Mouse (Mus musculus) liver, adult 2 months (tissue): Measurements from ENCODE around the gene Ucn. TPM values are rescaled to one million over a fixed set of nuclear protein-coding genes. Genes with fewer than 3 reads are reported as not detected.
A peak's percentile ranks its signal among the peaks of the same experiment; 100 is the strongest.

ENCODE experiments used
- DNase-seq: peaks from one replicate; pipeline ENCODE4 v3.0.0-alpha.2; 2011; ENCODE audit warnings: low read depth, low spot score; ENCODE audit errors: extremely low read depth
- H3K27ac ChIP-seq: fragments of 200-500 bp; replicated peaks from 2 replicates; pipeline ENCODE4 v1.5.1; 2012; ENCODE audit warnings: low read depth, mild to moderate bottlenecking, control low read depth, inconsistent platforms, low read length; ENCODE audit not compliant: insufficient read depth
- H3K27me3 ChIP-seq: fragments of 200-500 bp; 2 replicates; pipeline ENCODE4 v1.6.1; 2012; ENCODE audit warnings: mild to moderate bottlenecking, moderate library complexity, low read length, inconsistent platforms; ENCODE audit not compliant: control insufficient read depth, insufficient read depth
- H3K36me3 ChIP-seq: fragments of 200-500 bp; 2 replicates; pipeline ENCODE4 v1.6.1; 2012; ENCODE audit warnings: low read length, inconsistent platforms; ENCODE audit not compliant: control insufficient read depth, insufficient read depth
- H3K4me1 ChIP-seq: fragments of 200-500 bp; 2 replicates; pipeline ENCODE4 v1.6.1; 2011; ENCODE audit warnings: low read length; ENCODE audit not compliant: control insufficient read depth, insufficient read depth
- H3K4me3 ChIP-seq: fragments of 200-500 bp; 2 replicates; pipeline ENCODE4 v1.5.1; 2011; ENCODE audit warnings: low read depth, mild to moderate bottlenecking, control low read depth, low read length, moderate library complexity; ENCODE audit not compliant: insufficient read depth
- H3K79me2 ChIP-seq: fragments of 200-500 bp; 2 replicates; pipeline ENCODE4 v1.6.1; 2012; ENCODE audit warnings: inconsistent platforms, mild to moderate bottlenecking, low read length, moderate library complexity; ENCODE audit not compliant: control insufficient read depth, insufficient read depth
- H3K9ac ChIP-seq: fragments of 200-500 bp; 2 replicates; pipeline ENCODE4 v1.6.1; 2012; ENCODE audit warnings: low read depth, mild to moderate bottlenecking, control low read depth, inconsistent platforms, low read length
- CTCF ChIP-seq: fragments of 200-500 bp; IDR thresholded peaks from 2 replicates; pipeline ENCODE4 v1.5.1; 2011; ENCODE audit warnings: low read depth, low read length, control low read depth
- POLR2A ChIP-seq: fragments of 200-500 bp; IDR thresholded peaks from 2 replicates; pipeline ENCODE4 v1.6.1; 2011; ENCODE audit warnings: low read length, control low read depth; ENCODE audit not compliant: insufficient read depth; ENCODE audit errors: extremely low read depth
- WGBS: fragments of 180-500 bp; shearing (Covaris S2); methylation state at CpG from one replicate; pipeline ENCODE4 v1.1.7; 2018; 5-methylcytosine and 5-hydroxymethylcytosine counted together
- polyA plus RNA-seq: library from polyadenylated mRNA; depleted of rRNA; stranded (reverse); fragments of >200 nt; gene quantifications from 2 replicates; pipeline ENCODE4 v1.2.3, GENCODE M21; 2012
- total RNA-seq: library from RNA; depleted of rRNA; stranded (reverse); fragments of >200 nt; gene quantifications from 2 replicates; pipeline ENCODE4 v1.2.3, GENCODE M21; 2014

Gene Ucn
- total and polyA plus RNA-seq, 2 experiments: not detected

GRCm38 (mm10) chr5:31149781-31150180 is 11.2 kb upstream of the Ucn start:
- DNase-seq: peak; percentile 13
- TF ChIP-seq POLR2A: no peak
- no peak for TF ChIP-seq CTCF
- H3K9ac ChIP-seq: no peak overlapping the region
- H3K27ac ChIP-seq: no peak overlapping the region
- H3K79me2 ChIP-seq: no peaks in the 10 kb centered on the region
- H3K4me3 ChIP-seq: no peak overlapping the region
- H3K27me3 ChIP-seq: no peaks in the 10 kb centered on the region
- H3K4me1 ChIP-seq: peaks cover 7% of the 10 kb centered on the region; the same call in 1 of the 2 replicates
- H3K36me3 ChIP-seq: peaks cover 3% of the 10 kb centered on the region; the same call in 1 of the 2 replicates
- 57% methylated on average over 4 of the region's 4 CpGs for WGBS

GRCm38 (mm10) chr5:31138968-31139425 is 368 bp upstream of the Ucn start:
- DNase-seq: no peak
- Histone ChIP-seq H3K36me3 (peaks cover 8% of the 10 kb centered on the region; the same call in 1 of the 2 replicates), H3K79me2 (no peaks in the 10 kb centered on the region), H3K27me3 (peaks cover 17% of the 10 kb centered on the region), H3K4me1 (no peaks in the 10 kb centered on the region; the same call in 1 of the 2 replicates), H3K9ac (no peak overlapping the region), H3K4me3 (no peak overlapping the region), H3K27ac (no peak overlapping the region)
- 20% methylated on average over 9 of the region's 9 CpGs for WGBS
- TF ChIP-seq CTCF (no peak), POLR2A (no peak)

GRCm38 (mm10) chr5:31137658-31138057 is 971 bp downstream of the Ucn start:
- H3K79me2 ChIP-seq: no peaks in the 10 kb centered on the region
- H3K36me3 ChIP-seq: peaks cover 3% of the 10 kb centered on the region; the same call in 1 of the 2 replicates
- WGBS: 4% methylated on average over 13 of the region's 13 CpGs
- H3K4me1 ChIP-seq: no peaks in the 10 kb centered on the region; the same call in 1 of the 2 replicates
- TF ChIP-seq POLR2A (no peak), CTCF (no peak)
- no peak overlapping the region for H3K27ac ChIP-seq
- DNase-seq: no peak
- H3K27me3 ChIP-seq: peaks cover 17% of the 10 kb centered on the region
- H3K4me3 ChIP-seq: no peak overlapping the region
- H3K9ac ChIP-seq: no peak overlapping the region

- TF ChIP-seq CTCF (no peak), POLR2A (no peak)
- Histone ChIP-seq H3K36me3 (peaks cover 3% of the 10 kb centered on the region; the same call in 1 of the 2 replicates), H3K4me3 (no peak overlapping the region), H3K27me3 (peaks cover 17% of the 10 kb centered on the region), H3K79me2 (no peaks in the 10 kb centered on the region), H3K9ac (no peak overlapping the region), H3K4me1 (no peaks in the 10 kb centered on the region; the same call in 1 of the 2 replicates), H3K27ac (no peak overlapping the region)
- no peak for DNase-seq
- WGBS: 3% methylated on average over 33 of the region's 33 CpGs
Measured at GRCm38 (mm10) chr5:31136730-31137424, 1.8 kb downstream of the Ucn start.

- Histone ChIP-seq H3K27ac (no peak overlapping the region), H3K79me2 (no peaks in the 10 kb centered on the region), H3K27me3 (no peaks in the 10 kb centered on the region; the same call in 1 of the 2 replicates), H3K36me3 (no peaks in the 10 kb centered on the region), H3K4me3 (no peak overlapping the region), H3K9ac (no peak overlapping the region), H3K4me1 (no peaks in the 10 kb centered on the region)
- 34% methylated on average over 5 of the region's 5 CpGs for WGBS
- TF ChIP-seq POLR2A (no peak), CTCF (no peak)
- DNase-seq: no peak
Measured at GRCm38 (mm10) chr5:31126050-31126449, 12.6 kb downstream of the Ucn start.

- DNase-seq: no peak
- H3K79me2 ChIP-seq: no peaks in the 10 kb centered on the region
- no peak overlapping the region for H3K4me3 ChIP-seq
- no peak overlapping the region for H3K27ac ChIP-seq
- WGBS: 61% methylated on average over 2 of the region's 2 CpGs
- no peaks in the 10 kb centered on the region for H3K27me3 ChIP-seq
- no peaks in the 10 kb centered on the region for H3K36me3 ChIP-seq
- H3K4me1 ChIP-seq: no peaks in the 10 kb centered on the region
- TF ChIP-seq POLR2A: no peak
- no peak overlapping the region for H3K9ac ChIP-seq
Measured at GRCm38 (mm10) chr5:31123481-31123880, 15.1 kb downstream of the Ucn start.
